Mouse (Mus musculus): ENCODE measurements around the gene Fam102a.

GRCm38 (mm10) chr2:32582830-32583799, 48.0 kb downstream of the Fam102a start:
- TF ChIP-seq CTCF (IDR thresholded peaks at IDR 0.05; ENCODE audit: borderline replicate concordance, extremely low read depth, insufficient read depth, insufficient read length) (peak; percentile 96), POLR2A (IDR thresholded peaks at IDR 0.05; ENCODE audit: borderline replicate concordance, extremely low read depth, insufficient read depth, insufficient read length, poor library complexity, severe bottlenecking) (peak; percentile 25; the same call in 1 of the 2 replicates)
